Mouse (Mus musculus): ENCODE results near the gene Rcn2. TPM values are rescaled to one million over a fixed set of nuclear protein-coding genes. Genes with fewer than 3 reads are reported as not detected.

Rcn2 gene
- total RNA-seq (2012; rRNA removed) (16.8 and 18.5 TPM in 2 replicates), total RNA-seq (2014; rRNA removed) (56.6 and 66.4 TPM in 2 replicates), polyA plus RNA-seq (2012; ENCODE audit: insufficient read length, low read depth) (28.6 and 30.8 TPM in 2 replicates)

GRCm38 (mm10) chr9:56041372-56042180 lies at the start of gene Rcn2:
TSS of gene Rcn2 (plus strand) at chr9:56041845.
- Histone ChIP-seq H3K36me3 (replicated peaks in 1 of 2; ENCODE audit: control insufficient read depth in 1 of 2, insufficient read depth in 1 of 2, low read length in 1 of 2) (peaks cover 8 to 21% of the 10 kb centered on the region in 2 experiments), H3K27ac (ENCODE audit: insufficient read depth, low read depth) (peak within 1 kb of the TSS; percentile 57), H3K79me2 (replicated peaks; ENCODE audit: control insufficient read depth, extremely low read depth, insufficient read depth, poor library complexity, severe bottlenecking) (no peaks in the 10 kb centered on the region), H3K4me2 (ENCODE audit: insufficient read depth, low read depth, poor library complexity, severe bottlenecking) (peak within 1 kb of the TSS; percentile 58), H3K27me3 (replicated peaks) (peaks cover 9% of the 10 kb centered on the region), H3K4me1 (ENCODE audit: control insufficient read depth in 1 of 2, insufficient read depth in 2 of 2) (peaks cover 4 to 18% of the 10 kb centered on the region in 2 experiments; a peak in 3 of 4 replicates), H3K9me3 (replicated peaks; ENCODE audit: low read length) (no peaks in the 10 kb centered on the region), H3K9ac (ENCODE audit: insufficient read depth, low read depth) (peak within 1 kb of the TSS; percentile 58), H3K4me3 (replicated peaks in 1 of 3; ENCODE audit: low read depth in 2 of 3, low read length in 2 of 3, poor library complexity in 1 of 3) (peak within 1 kb of the TSS; percentile 50 to 77 (median 71))
- TF ChIP-seq NELFE (IDR thresholded peaks at IDR 0.05; ENCODE audit: low read depth, low read length) (peak; percentile 84), MAZ (IDR thresholded peaks at IDR 0.05; ENCODE audit: low read depth, low read length) (no peak), NRF1 (IDR thresholded peaks at IDR 0.05; ENCODE audit: low read depth, low read length) (0 out of 2 replicates have a peak, but pooled peaks have one; percentile 5), ZMIZ1 (IDR thresholded peaks at IDR 0.05; ENCODE audit: low read depth, low read length) (peak; percentile 95), PAX5 (IDR thresholded peaks at IDR 0.05; ENCODE audit: low read length) (no peak), SIN3A (IDR thresholded peaks at IDR 0.05; ENCODE audit: low read length) (no peak; the same call in 1 of the 2 replicates), MYC (IDR thresholded peaks at IDR 0.05; ENCODE audit: low read depth, low read length) (no peak), MAFK (IDR thresholded peaks at IDR 0.05; ENCODE audit: insufficient replicate concordance, low read length) (no peak), HCFC1 (IDR thresholded peaks at IDR 0.05; ENCODE audit: low read depth, low read length) (0 out of 2 replicates have a peak, but pooled peaks have one; percentile 13), CTCF (conservative IDR thresholded peaks at IDR 0.05 in 1 of 2, IDR thresholded peaks at IDR 0.05 in 1 of 2; ENCODE audit: low read depth in 2 of 2, low read length in 2 of 2) (peak in 1 of 2 experiments; percentile 10; a peak in 1 of 4 replicates), ETS1 (conservative IDR thresholded peaks at IDR 0.05; ENCODE audit: low read depth, low read length) (no peak), UBTF (IDR thresholded peaks at IDR 0.05; ENCODE audit: low read depth, low read length) (peak; percentile 94; the same call in 1 of the 2 replicates), TCF12 (IDR thresholded peaks at IDR 0.05; ENCODE audit: low read depth, low read length) (peak; percentile 66; the same call in 1 of the 2 replicates), GABPA (IDR thresholded peaks at IDR 0.05; ENCODE audit: insufficient replicate concordance, low read depth, low read length) (no peak), RCOR1 (conservative IDR thresholded peaks at IDR 0.05; ENCODE audit: low read depth, low read length) (no peak), ELF1 (IDR thresholded peaks at IDR 0.05; ENCODE audit: low read depth, low read length) (peak; percentile 12; the same call in 1 of the 2 replicates), ZKSCAN1 (IDR thresholded peaks at IDR 0.05; ENCODE audit: borderline replicate concordance, low read depth, low read length) (no peak), BHLHE40 (IDR thresholded peaks at IDR 0.05; ENCODE audit: low read depth, low read length) (no peak), MEF2A (IDR thresholded peaks at IDR 0.05; ENCODE audit: borderline replicate concordance, low read depth, low read length) (peak; percentile 37; the same call in 1 of the 2 replicates), E2F4 (IDR thresholded peaks at IDR 0.05; ENCODE audit: insufficient replicate concordance, low read depth, low read length) (no peak), EP300 (IDR thresholded peaks at IDR 0.05; ENCODE audit: low read length) (no peak), KAT2A (IDR thresholded peaks at IDR 0.05; ENCODE audit: insufficient replicate concordance, low read length) (no peak), JUN (IDR thresholded peaks at IDR 0.05; ENCODE audit: insufficient read depth, low read depth, low read length) (no peak), POLR2AphosphoS2 (IDR thresholded peaks at IDR 0.05; ENCODE audit: low read depth, low read length) (no peak), IRF4 (IDR thresholded peaks at IDR 0.05; ENCODE audit: low read depth, low read length) (no peak; the same call in 1 of the 2 replicates), CHD2 (IDR thresholded peaks at IDR 0.05; ENCODE audit: low read length) (peak; percentile 42; the same call in 1 of the 2 replicates), RAD21 (IDR thresholded peaks at IDR 0.05; ENCODE audit: low read depth, low read length) (no peak), USF2 (conservative IDR thresholded peaks at IDR 0.05; ENCODE audit: low read depth, low read length) (no peak), MAX (IDR thresholded peaks at IDR 0.05; ENCODE audit: low read length) (no peak), TBP (conservative IDR thresholded peaks at IDR 0.05; ENCODE audit: low read depth, low read length) (peak; percentile 95), ZNF384 (IDR thresholded peaks at IDR 0.05; ENCODE audit: low read depth, low read length) (no peak), POLR2A (IDR thresholded peaks at IDR 0.05; ENCODE audit: low read depth, low read length) (peak; percentile 97), USF1 (IDR thresholded peaks at IDR 0.05; ENCODE audit: low read depth, low read length) (no peak), ZC3H11A (IDR thresholded peaks at IDR 0.05; ENCODE audit: low read depth, low read length) (no peak), JUND (conservative IDR thresholded peaks at IDR 0.05; ENCODE audit: low read depth, low read length) (no peak), MXI1 (IDR thresholded peaks at IDR 0.05; ENCODE audit: low read depth, low read length) (peak; percentile 21), CHD1 (IDR thresholded peaks at IDR 0.05; ENCODE audit: low read depth, low read length) (no peak), SMC3 (IDR thresholded peaks at IDR 0.05; ENCODE audit: low read depth, low read length) (no peak)
- DNase-seq (ENCODE audit: extremely low read depth) = peak; percentile 93
- in situ Hi-C loops (cut with MboI; ENCODE audit: low pct_ligation_motif_present, low pct_unique_long_range_greater_than_20kb, low sequenced_read_pairs) = no loop called here
- dilution Hi-C loops (cut with MboI; ENCODE audit: extremely low pct_ligation_motif_present, extremely low pct_unique_long_range_greater_than_20kb, low sequenced_read_pairs) = no loop called here
